Mouse (Mus musculus): ENCODE measurements at regions not wholly inside any gene's neighbourhood (a gene's known extent, or its start where the extent isn't known, plus 50 kb on each side); places are given as distances from the start of the nearest gene placed in this dataset.

DNA sequence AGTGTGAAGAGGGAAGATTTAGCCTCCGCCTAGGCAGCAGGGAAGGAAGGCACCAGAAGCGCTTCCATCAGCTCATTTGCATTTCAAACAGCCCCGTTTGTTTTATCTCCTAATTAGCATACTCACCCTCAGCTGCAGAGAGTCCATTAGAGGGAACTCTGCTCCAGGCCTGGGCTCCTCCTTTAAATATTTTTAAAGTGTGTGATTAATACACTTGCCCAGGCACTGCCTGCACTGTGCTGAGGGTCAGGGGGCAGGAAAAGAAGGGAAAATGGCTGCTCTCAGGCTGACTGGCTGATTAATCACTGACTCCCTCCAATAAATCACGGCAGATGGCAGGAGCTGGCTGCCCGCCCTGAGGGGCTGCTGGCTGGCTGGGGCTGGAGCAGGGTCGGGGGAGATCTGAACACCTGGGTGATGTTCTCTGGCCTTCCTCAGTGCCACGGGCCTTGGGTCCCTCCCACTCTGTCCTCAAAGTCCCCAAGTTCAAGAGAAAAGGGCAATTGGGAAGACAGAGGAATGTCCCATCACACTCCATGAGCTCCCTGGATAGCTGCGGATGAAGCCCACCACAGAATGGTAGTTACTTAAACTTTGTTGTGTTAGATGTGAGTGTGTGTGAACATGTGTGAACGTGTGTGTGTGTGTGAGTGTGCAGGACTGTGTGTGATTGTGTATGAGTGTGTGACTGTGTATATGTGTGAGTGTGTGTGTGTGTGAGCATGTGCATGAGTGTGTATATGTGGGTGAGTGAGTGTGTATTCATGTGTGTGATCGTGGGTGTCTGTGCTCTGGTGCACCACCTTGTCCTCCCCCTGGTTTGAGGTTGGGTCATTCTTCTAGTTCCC, 149.1 kb downstream of the Tfcp2l1 start:
- no peak overlapping the region for H3K9ac ChIP-seq (ENCODE audit: low read depth, low read length, severe bottlenecking)
- no peaks in the 10 kb centered on the region for H3K36me3 ChIP-seq (ENCODE audit: control insufficient read depth, insufficient read depth, low read length)
- 28% methylated on average over 10 of the region's 10 CpGs for WGBS
- DNase-seq (ENCODE audit: low spot score) (no peak), ATAC-seq (ENCODE audit: low FRiP score, low read depth) (no peak)
- H3K27me3 ChIP-seq (ENCODE audit: control insufficient read depth, insufficient read depth, low read length), result no peaks in the 10 kb centered on the region
- peaks cover 7% of the 10 kb centered on the region; the same call in 1 of the 2 replicates for H3K4me1 ChIP-seq (ENCODE audit: control insufficient read depth, insufficient read depth, low read length)
- TF ChIP-seq POLR2A (IDR thresholded peaks at IDR 0.05; ENCODE audit: borderline replicate concordance, extremely low read depth, insufficient read depth, insufficient read length), result no peak
- no peak overlapping the region for H3K4me2 ChIP-seq (replicated peaks; ENCODE audit: low read depth, low read length, severe bottlenecking)
- H3K27ac ChIP-seq (replicated peaks; ENCODE audit: low read depth, low read length), result no peak overlapping the region
- H3K4me3 ChIP-seq (replicated peaks; ENCODE audit: low read length), result no peak overlapping the region
- no peaks in the 10 kb centered on the region for H3K9me3 ChIP-seq (ENCODE audit: control insufficient read depth, low read length)

Data from limb, embryonic 14.5 days (tissue).